Mouse (Mus musculus) hindlimb bud, embryonic 11.5 days (tissue): ENCODE measurements around the gene Racgap1.
A peak's percentile ranks its signal among the peaks of the same experiment; 100 is the strongest.

Experiments
- DNase-seq: peaks from one replicate; pipeline ENCODE4 v3.0.0-alpha.2; 2012; ENCODE audit warnings: low read depth, low spot score; ENCODE audit errors: extremely low spot score

The Racgap1 gene

GRCm38 (mm10) chr15:99619821-99620220, 31.6 kb downstream of the Racgap1 start:
- no peak for DNase-seq

DNA sequence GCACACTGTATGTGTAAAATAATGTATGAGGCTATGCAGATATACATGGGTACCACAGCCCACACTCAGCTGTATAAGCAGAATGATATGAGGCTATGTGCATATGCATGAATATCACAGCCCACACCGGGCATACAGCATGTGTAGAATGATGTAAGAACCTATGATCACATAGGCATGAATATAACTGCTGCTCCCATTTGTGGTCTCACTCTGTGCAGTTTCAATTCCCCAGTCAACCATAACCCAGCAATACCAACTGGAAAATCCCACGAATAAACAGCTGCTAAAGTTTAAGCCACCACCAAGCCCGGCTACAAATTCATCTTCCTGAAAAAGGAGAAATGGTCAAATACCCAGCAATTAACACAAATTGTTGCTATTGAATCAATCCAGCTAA, 32.9 kb downstream of the Racgap1 start:
- no peak for DNase-seq

DNA sequence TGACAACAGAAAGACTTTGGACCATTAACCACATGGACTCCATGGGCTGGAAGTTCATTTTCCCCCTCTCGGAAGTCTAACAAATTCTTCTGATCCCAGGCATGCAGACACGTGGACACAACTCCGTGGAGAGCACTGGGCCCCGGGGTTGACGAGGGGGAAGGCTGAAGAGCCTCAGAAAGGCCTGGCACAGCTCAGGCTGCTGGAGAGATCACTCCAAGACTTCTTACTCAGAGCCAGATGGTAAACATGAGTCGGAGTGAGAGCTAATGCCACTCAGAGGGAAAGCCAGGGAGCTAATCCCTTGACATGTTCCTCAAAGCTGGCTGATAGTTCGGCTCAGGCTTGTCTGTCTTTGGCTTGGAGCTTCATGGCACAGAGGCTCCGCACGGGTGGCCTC, 36.2 kb downstream of the Racgap1 start:
- DNase-seq: no peak

GRCm38 (mm10) chr15:99614753-99615152, 36.7 kb downstream of the Racgap1 start:
- no peak for DNase-seq

- no peak for DNase-seq
Observed at GRCm38 (mm10) chr15:99614273-99614672, 37.2 kb downstream of the Racgap1 start.

- DNase-seq: no peak
Observed at GRCm38 (mm10) chr15:99611563-99611962, 39.9 kb downstream of the Racgap1 start.

DNA sequence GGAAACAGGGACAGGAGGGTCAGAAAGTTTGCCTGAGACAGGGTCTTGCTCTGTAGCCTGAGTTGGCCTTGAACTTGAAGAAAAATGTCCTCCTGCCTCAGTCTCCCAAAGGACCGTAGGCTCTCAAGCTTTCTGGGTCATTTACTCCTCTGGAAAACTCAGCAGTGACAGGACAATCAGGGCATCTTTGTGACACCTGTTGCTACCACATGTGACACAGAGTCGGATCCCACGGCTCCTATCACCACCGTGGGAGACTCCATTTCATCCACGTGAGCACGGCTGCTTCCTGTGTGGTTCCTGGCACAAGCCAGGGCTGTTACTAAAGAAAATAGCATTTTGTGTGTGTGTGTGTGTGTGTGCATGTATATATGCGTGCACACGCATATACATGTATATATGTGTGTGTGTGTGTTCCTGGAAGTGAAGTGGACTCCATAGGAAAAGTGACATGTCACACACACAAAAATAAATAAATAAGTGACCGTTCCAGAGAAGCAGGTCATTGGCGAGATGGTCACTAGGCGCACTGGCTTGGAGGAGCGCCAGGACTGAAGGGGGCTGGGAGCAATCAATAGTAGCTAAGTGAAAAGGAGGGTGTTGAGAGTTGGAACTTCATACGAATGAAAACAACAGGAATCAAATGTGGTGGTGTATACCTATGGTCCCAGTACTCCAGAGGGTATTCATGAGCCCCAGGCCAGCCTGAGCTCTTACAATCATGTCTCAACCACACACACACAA, 42.9 kb downstream of the Racgap1 start:
- no peak for DNase-seq

DNA sequence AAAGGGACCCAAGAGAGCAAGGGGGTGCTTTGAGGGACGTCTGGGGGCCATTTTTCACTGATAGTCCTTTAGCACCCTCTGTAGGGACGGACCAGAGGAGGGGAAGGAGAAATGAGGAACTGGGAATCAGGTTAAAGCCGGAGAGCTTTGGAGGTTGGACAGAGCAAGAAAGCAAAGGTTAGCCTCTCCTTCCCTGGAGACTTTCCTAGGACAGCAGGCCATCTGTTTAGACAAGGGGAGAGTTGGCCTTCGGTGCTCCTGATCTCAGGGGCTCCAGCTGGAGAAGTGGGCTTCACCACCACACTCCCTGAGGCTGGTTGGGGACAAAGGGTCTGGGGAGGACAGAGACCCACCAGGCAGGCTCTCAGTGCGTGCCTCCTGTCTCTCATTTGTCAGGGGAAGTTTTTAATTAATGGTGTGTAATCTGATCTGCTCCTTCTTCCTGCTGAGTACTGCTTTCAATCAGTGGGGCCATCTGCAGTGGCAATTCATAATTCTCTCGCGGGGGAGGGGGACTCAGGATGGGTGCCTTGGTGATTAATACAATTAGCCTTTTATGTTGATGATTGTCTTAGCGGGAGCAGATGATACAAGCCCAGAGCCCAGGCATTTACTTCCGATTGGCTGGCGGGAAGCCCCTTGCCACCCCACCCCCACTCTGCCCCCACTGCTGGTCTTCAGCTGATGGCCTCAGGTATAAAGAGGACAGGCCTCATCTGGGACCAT, 43.9 kb downstream of the Racgap1 start:
- DNase-seq: no peak

- no peak for DNase-seq
Observed at GRCm38 (mm10) chr15:99606515-99606914, 44.9 kb downstream of the Racgap1 start.

- DNase-seq: no peak
Observed at GRCm38 (mm10) chr15:99605595-99605994, 45.9 kb downstream of the Racgap1 start.

DNA sequence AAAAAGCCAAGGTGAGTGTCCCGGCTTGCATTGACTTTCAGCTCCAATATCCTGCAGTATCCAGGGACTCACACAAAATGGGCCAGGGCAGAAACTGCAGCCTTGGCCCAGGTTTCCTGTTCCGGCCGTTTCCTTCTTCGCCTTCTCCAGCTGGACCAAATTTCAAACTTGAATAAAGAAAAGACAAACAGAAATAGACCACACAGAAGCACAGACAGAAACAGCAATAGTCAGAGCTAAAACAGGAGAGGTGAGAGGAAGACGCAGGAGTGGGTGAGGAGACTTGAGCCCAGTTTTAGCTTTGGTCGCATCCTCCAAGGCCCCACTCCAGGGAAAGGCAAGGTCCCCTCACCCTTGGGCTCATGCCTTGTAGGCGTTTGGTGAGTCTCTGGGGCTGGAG, 48.2 kb downstream of the Racgap1 start:
- DNase-seq: no peak

- DNase-seq: no peak
Observed at GRCm38 (mm10) chr15:99602206-99602820, 49.1 kb downstream of the Racgap1 start.

- no peak for DNase-seq
Observed at GRCm38 (mm10) chr15:99601823-99602120, 49.7 kb downstream of the Racgap1 start.

DNA sequence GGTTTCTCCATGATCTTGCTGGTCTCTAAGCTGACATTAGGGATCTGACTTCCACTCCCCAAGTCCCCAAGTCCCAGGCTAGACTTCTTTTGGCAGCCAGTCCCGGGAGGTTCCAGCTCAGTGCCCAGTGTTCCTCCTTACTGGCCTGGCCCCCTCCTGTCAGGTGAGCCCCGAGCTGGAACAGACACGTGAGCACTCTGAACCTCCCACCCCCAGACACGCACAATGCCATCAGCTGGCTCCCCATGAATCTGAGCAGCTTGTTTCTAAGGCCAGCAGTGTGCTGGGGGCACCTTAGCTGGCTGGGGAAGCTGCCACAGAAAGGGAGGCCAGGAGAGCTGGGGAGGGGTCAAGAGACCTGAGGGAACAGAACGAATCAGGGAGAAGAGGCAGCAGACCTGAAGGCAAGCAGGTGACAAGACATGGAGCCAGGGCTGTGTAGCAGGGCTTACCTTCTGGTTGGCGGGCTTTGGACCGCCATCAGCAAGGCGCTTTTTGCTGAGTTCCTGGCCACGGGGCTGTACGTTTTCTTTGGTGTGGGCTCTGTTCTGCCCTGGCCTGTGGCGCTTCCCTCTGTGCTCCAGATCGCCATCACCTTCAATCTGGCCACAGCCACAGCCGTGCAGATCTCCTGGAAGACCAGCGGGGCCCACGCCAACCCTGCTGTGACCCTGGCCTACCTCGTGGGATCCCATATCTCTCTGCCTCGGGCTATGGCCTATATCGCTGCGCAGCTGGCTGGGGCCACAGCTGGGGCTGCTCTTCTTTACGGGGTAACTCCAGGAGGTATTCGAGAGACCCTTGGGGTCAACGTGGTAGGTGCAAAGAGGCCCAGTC, 50.3 kb downstream of the Racgap1 start, which contains the start of gene Aqp6:
Gene Aqp6, plus strand, starts transcription at position 415 of the 837 bp plus-strand sequence.
- no peak for DNase-seq

DNA sequence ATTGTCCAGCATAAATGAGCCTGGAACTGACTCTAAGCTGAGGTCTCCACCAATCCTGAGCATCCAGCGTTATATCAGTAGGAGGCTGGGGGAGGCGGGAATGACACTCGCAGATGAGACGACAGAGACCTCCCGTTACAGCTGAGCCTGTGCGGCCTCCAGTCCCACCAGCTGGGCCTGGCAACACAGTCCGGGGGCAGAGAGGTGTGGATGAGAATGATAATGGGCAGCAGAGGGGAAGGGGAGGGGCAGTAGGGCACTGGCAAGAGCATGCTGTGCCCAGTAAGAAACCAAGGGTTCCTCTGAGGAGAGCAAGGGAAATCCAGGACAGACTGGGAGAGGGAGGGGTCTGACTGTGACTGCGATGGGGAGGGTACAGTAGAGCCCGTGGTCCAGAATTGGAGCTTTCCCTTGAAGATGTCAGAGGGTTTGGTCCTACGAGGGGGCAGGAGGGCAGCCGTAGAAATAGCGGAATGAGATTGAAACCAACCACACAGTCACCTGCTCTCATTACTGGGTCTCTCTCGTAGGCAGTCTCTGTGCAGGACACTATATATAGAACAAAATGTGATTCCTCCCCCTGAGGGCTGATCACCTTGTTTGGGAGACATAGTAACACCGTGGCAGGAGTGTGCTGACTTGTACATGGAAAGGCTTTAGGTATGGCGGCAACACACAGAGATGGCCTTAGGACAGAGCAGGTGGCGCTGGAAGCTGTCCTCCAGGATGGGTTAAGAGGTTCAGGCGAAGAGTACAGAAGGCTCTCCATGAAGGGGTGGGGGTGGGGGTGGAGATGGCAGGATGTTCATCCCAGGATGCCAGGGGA, 52.0 kb downstream of the Racgap1 start:
- no peak for DNase-seq

- DNase-seq: no peak
Observed at GRCm38 (mm10) chr15:99597596-99597995, 53.9 kb downstream of the Racgap1 start.

DNA sequence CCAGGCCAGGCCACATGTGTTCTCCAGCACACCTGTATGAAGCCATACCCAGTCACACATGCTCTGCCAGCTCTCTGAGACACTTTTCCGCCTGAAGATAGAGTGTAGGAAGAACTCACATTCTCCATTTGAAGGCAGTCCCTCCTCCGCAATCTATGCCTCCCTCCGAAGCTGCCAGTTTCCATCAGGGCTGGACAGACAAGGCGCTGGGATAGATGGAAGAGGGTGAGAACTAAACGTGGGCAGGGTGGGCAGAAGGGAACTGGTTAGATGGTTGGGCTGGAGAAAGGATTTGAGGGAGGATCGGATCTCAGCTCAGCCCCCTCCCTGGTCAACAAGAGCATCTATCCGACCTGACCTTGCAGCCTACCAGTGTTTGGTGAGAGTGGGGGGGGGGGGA, 54.6 kb downstream of the Racgap1 start:
- DNase-seq: no peak

- DNase-seq: peak; percentile 69
Observed at GRCm38 (mm10) chr15:99596056-99596687, 55.3 kb downstream of the Racgap1 start.

DNA sequence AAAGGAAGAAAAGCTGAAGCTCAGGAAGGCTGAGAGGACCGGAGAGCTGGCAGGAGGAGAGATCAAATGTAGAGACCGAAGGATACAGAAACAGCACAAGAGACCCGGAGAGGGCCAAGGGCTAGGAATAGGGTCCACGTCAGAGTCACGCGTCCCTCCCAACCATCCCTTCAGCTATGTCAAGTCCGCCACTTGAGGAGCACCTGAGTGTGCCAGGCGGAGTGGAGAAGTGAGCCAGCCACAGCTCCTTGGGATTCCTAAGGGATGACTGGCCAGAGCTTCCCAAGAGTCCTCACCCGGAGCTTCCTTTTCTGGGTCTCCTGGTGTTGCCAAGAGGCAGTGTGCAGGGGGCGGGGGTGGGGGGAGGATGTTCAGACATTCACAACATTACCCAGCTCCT, 56.5 kb downstream of the Racgap1 start:
- no peak for DNase-seq

DNA sequence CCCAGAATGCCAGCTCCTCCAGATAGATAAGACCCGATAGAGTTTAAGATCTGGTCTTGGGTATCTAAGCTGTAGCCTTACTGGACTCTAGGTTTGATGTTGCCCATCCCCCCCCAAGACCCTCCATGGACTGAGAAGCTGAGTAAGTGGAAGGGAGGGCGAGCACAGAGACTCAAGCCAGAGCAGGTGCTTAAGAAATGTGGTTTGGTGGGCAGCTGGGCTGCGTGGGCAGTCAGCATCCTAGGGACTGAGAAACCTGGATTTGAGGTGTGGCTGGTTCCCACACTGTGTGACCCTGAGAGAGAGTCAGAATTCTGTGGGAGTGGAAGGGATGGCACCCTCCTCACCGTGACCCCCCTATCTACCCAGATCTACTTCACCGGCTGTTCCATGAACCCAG, 58.6 kb downstream of the Racgap1 start:
- DNase-seq: no peak
